9 mouse cellular contexts compared by ENCODE assay signal in the genomic region with DNA sequence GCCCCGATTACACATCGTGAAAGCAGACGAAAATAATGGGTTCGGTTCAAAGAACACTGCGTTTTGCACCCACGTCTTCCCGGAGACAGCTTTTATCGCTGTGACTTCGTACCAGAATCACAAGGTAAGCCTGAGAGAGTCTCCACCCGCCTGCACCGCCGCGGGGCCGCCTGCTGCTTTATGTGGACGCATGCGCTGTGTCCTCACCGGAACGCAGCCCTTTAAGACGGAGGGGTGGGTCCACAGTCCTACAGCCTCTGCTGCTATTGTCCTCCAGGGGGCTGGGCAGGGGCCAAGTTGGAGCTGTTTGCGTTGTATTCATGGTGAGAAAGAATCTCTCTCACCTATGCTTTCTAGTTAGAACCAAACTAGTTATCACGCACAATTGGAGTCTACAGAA. TPM values are rescaled to one million over a fixed set of nuclear protein-coding genes. Genes with fewer than 3 reads are reported as not detected.
A peak's percentile ranks its signal among the peaks of the same experiment; 100 is the strongest.
DNase-seq lines count a peak whose midpoint lies in the region; ATAC-seq and TF ChIP-seq lines count a peak whose summit lies in the region.
"Had no signal": no experiment of that assay in that cellular context is flagged by ENCODE, and none has a peak within 500 bp of the region (broad histone marks: within the 10 kb centered on the region; RNA-seq: fewer than 3 reads in every experiment).

No protein-coding gene starts in this region.

- WGBS in lung, postnatal 0 days = 2% methylated on average over 21 of the region's 21 CpGs
- 5% methylated on average over 21 of the region's 21 CpGs for whole genome bisulfite sequencing in lung, adult 2 months
- under 1% methylated on average over 21 of the region's 21 CpGs for WGBS in embryonic facial prominence, embryonic 13.5 days
- WGBS in hindbrain, embryonic 10.5 days = under 1% methylated on average over 21 of the region's 21 CpGs
- under 1% methylated on average over 21 of the region's 21 CpGs for WGBS in midbrain, embryonic 11.5 days

- H3K36me3 ChIP-seq in lung, postnatal 0 days (ENCODE audit: insufficient read depth, low read length) = no peaks in the 10 kb centered on the region
- H3K36me3 ChIP-seq in embryonic facial prominence, embryonic 13.5 days = no peaks in the 10 kb centered on the region
- H3K36me3 ChIP-seq in hindbrain, embryonic 10.5 days = no peaks in the 10 kb centered on the region
- H3K36me3 ChIP-seq in midbrain, embryonic 11.5 days (ENCODE audit: control insufficient read depth, insufficient read depth, low read length) = no peaks in the 10 kb centered on the region

- TF ChIP-seq POLR2A in lung, adult 2 months (IDR thresholded peaks at IDR 0.05; ENCODE audit: borderline replicate concordance, extremely low read depth, low read depth, low read length) = no peak

- no peaks in the 10 kb centered on the region for H3K9me3 ChIP-seq in lung, postnatal 0 days (ENCODE audit: low read length)
- H3K9me3 ChIP-seq in embryonic facial prominence, embryonic 13.5 days = no peaks in the 10 kb centered on the region
- H3K9me3 ChIP-seq in hindbrain, embryonic 10.5 days = no peaks in the 10 kb centered on the region
- H3K9me3 ChIP-seq in midbrain, embryonic 11.5 days (ENCODE audit: control insufficient read depth, low read length) = no peaks in the 10 kb centered on the region

- 0 out of 2 replicates have a peak, but pooled peaks cover 5% of the 10 kb centered on the region for H3K27me3 ChIP-seq in lung, postnatal 0 days (replicated peaks; ENCODE audit: insufficient read depth, low read length)
- H3K27me3 ChIP-seq in embryonic facial prominence, embryonic 13.5 days = peaks cover 98% of the 10 kb centered on the region
- H3K27me3 ChIP-seq in hindbrain, embryonic 10.5 days (ENCODE audit: insufficient read depth, poor library complexity, severe bottlenecking) = peaks cover 90% of the 10 kb centered on the region
- H3K27me3 ChIP-seq in midbrain, embryonic 11.5 days (ENCODE audit: control insufficient read depth, insufficient read depth, low read length) = peaks cover 59% of the 10 kb centered on the region

- TF ChIP-seq EP300 in lung, postnatal 0 days (IDR thresholded peaks at IDR 0.05) = no peak

- TF ChIP-seq CTCF in lung, postnatal 0 days (IDR thresholded peaks at IDR 0.05) = peak; percentile 51
- no peak for TF ChIP-seq CTCF in lung, adult 2 months (IDR thresholded peaks at IDR 0.05; ENCODE audit: insufficient read depth, low read length)

- no peak overlapping the region for H3K4me3 ChIP-seq in lung, postnatal 0 days (ENCODE audit: low read depth, low read length)
- H3K4me3 ChIP-seq in lung, adult 2 months (replicated peaks; ENCODE audit: extremely low read depth, low read depth, low read length) = no peak overlapping the region
- peak overlapping the region; percentile 19 for H3K4me3 ChIP-seq in embryonic facial prominence, embryonic 13.5 days
- peak overlapping the region; percentile 30 for H3K4me3 ChIP-seq in hindbrain, embryonic 10.5 days
- H3K4me3 ChIP-seq in midbrain, embryonic 11.5 days (ENCODE audit: low read depth, low read length) = peak overlapping the region; percentile 10; the same call in 1 of the 2 replicates

- no peak overlapping the region for H3K9ac ChIP-seq in lung, postnatal 0 days (replicated peaks; ENCODE audit: low read depth)
- no peak overlapping the region for H3K9ac ChIP-seq in embryonic facial prominence, embryonic 13.5 days
- no peak overlapping the region; the same call in 1 of the 2 replicates for H3K9ac ChIP-seq in midbrain, embryonic 11.5 days (ENCODE audit: low read length)

- H3K4me1 ChIP-seq in lung, postnatal 0 days (ENCODE audit: insufficient read depth, low read depth, low read length) = 0 out of 2 replicates have a peak, but pooled peaks cover 3% of the 10 kb centered on the region
- no peaks in the 10 kb centered on the region; the same call in 1 of the 2 replicates for H3K4me1 ChIP-seq in lung, adult 2 months (ENCODE audit: control insufficient read depth, insufficient read depth, low read length)
- peaks cover 9% of the 10 kb centered on the region for H3K4me1 ChIP-seq in embryonic facial prominence, embryonic 13.5 days
- peaks cover 9% of the 10 kb centered on the region for H3K4me1 ChIP-seq in hindbrain, embryonic 10.5 days (replicated peaks)
- peaks cover 9% of the 10 kb centered on the region for H3K4me1 ChIP-seq in midbrain, embryonic 11.5 days (ENCODE audit: control insufficient read depth, insufficient read depth, low read length)

- peak; percentile 37; the same call in 1 of the 2 replicates for ATAC-seq in lung, postnatal 0 days
- no peak for ATAC-seq in embryonic facial prominence, embryonic 13.5 days (ENCODE audit: insufficient number of reproducible peaks, insufficient read depth, low FRiP score, low TSS enrichment, low read depth)
- peak; percentile 82 for ATAC-seq in midbrain, embryonic 11.5 days (ENCODE audit: low FRiP score)
- ATAC-seq in inflammation-experienced regulatory T-cells, adult 6 months = no peak

- H3K27ac ChIP-seq in lung, postnatal 0 days (ENCODE audit: low read length) = no peak overlapping the region
- H3K27ac ChIP-seq in embryonic facial prominence, embryonic 13.5 days = no peak overlapping the region
- no peak overlapping the region for H3K27ac ChIP-seq in hindbrain, embryonic 10.5 days
- H3K27ac ChIP-seq in midbrain, embryonic 11.5 days (ENCODE audit: low read depth, low read length) = no peak overlapping the region

- DNase-seq in lung, postnatal 0 days (ENCODE audit: low spot score) = no peak
- no peak for DNase-seq in lung, adult 2 months
- peak; percentile 65 for DNase-seq in hindbrain, embryonic 10.5 days (ENCODE audit: low spot score)
- DNase-seq in midbrain, embryonic 11.5 days (ENCODE audit: low spot score, missing footprints) = peak; percentile 96
- no peak for DNase-seq in gastrocnemius, postnatal 14 days
- DNase-seq in spleen, postnatal 10 days (ENCODE audit: low spot score in 2 of 2) = no peak

- intact Hi-C loops in gastrocnemius, postnatal 14 days (cut with DNase I; ENCODE audit: low total_unique reads) = no loop called here

- H3K4me2 ChIP-seq in lung, postnatal 0 days (replicated peaks; ENCODE audit: low read depth, low read length) = peak overlapping the region; percentile 35
- H3K4me2 ChIP-seq in embryonic facial prominence, embryonic 13.5 days = peak overlapping the region; percentile 45
- H3K4me2 ChIP-seq in midbrain, embryonic 11.5 days = peak overlapping the region; percentile 31

RNA-seq across cellular contexts. Expression of a gene that starts 12.5 kb away (rescaled TPM):
- 25.3 and 26.7 TPM in 2 replicates for polyA plus RNA-seq in lung, postnatal 0 days (2015; fragmentation: Nextera tagmentation; extraction: Ambion mirVana)
- 26.9 and 28.2 TPM in 2 replicates for polyA plus RNA-seq in lung, adult 2 months (2012; rRNA removed)
- 0.48 and 1.4 TPM in 2 replicates for polyA plus RNA-seq in embryonic facial prominence, embryonic 13.5 days (2015; fragmentation: Nextera tagmentation; extraction: Ambion mirVana)
- not detected in 2 replicates for polyA plus RNA-seq in hindbrain, embryonic 10.5 days (2016; fragmentation: Nextera tagmentation; extraction: Ambion mirVana)
- polyA plus RNA-seq in midbrain, embryonic 11.5 days (2014; fragmentation: Nextera tagmentation; extraction: Ambion mirVana) = not detected in 2 replicates
- total RNA-seq in gastrocnemius, postnatal 14 days (2021) = under 1 TPM in 1 of 2 experiments, not detected in 1; 0.11 TPM
- not detected for polyA plus RNA-seq in inflammation-experienced regulatory T-cells, adult 6 months (2017; shearing (Covaris generic))
- total RNA-seq: liver, adult 2 months had no signal
- polyA plus RNA-seq: liver, adult 2 months had no signal

Comparison
In these comparisons a context has a peak if more than half of its experiments do, and no peak if none do; other contexts are left out.
1. ATAC-seq: peak in lung, postnatal 0 days (single experiment) and midbrain, embryonic 11.5 days (single experiment); none in embryonic facial prominence, embryonic 13.5 days (single experiment) and inflammation-experienced regulatory T-cells, adult 6 months (single experiment).
2. DNase-seq: peak in hindbrain, embryonic 10.5 days (single experiment) and midbrain, embryonic 11.5 days (single experiment); none in lung, postnatal 0 days (single experiment), lung, adult 2 months (single experiment), gastrocnemius, postnatal 14 days (single experiment) and spleen, postnatal 10 days (0 of 2).
3. H3K4me3 ChIP-seq: peak in embryonic facial prominence, embryonic 13.5 days (single experiment), hindbrain, embryonic 10.5 days (single experiment) and midbrain, embryonic 11.5 days (single experiment); none in lung, postnatal 0 days (single experiment) and lung, adult 2 months (single experiment).
4. RNA of a gene that starts 12.5 kb away (polyA plus RNA-seq): 26.9 to 28.2 TPM in lung, adult 2 months and 25.3 to 26.7 TPM in lung, postnatal 0 days; 0.48 to 1.4 TPM in embryonic facial prominence, embryonic 13.5 days, not detected in hindbrain, embryonic 10.5 days, not detected in midbrain, embryonic 11.5 days and not detected in inflammation-experienced regulatory T-cells, adult 6 months; every median in the first group is over 10 times any median in the second.
5. Peak in every context shown above with its lines, with median percentiles within 50 percentile points of each other: H3K4me2 ChIP-seq.